Mouse (Mus musculus) embryonic facial prominence, embryonic 15.5 days (tissue): Measurements from ENCODE around the gene Gdf15. TPM values are rescaled to one million over a fixed set of nuclear protein-coding genes. Genes with fewer than 3 reads are reported as not detected.

ENCODE experiments used
- ATAC-seq: fragments of 200-750 bp; cut with Nextera tagmentation; 2 replicates; pipeline ENCODE4 v1.8.0; 2017; ENCODE audit warnings: low read depth, moderate TSS enrichment; ENCODE audit not compliant: insufficient number of reproducible peaks, low FRiP score, low TSS enrichment
- H3K27ac ChIP-seq: fragments of 300-500 bp; sonication (generic); replicated peaks from 2 replicates; pipeline ENCODE4 v1.5.1; 2015; ENCODE audit warnings: mild to moderate bottlenecking, inconsistent platforms
- H3K27me3 ChIP-seq: fragments of 300-500 bp; sonication (generic); 2 replicates; pipeline ENCODE4 v1.6.1; 2015; ENCODE audit warnings: inconsistent platforms
- H3K36me3 ChIP-seq: fragments of 300-500 bp; sonication (generic); 2 replicates; pipeline ENCODE4 v1.6.1; 2015; ENCODE audit warnings: mild to moderate bottlenecking, inconsistent platforms
- H3K4me1 ChIP-seq: fragments of 300-500 bp; sonication (generic); 2 replicates; pipeline ENCODE4 v1.6.1; 2015; ENCODE audit warnings: inconsistent platforms
- H3K4me2 ChIP-seq: fragments of 300-500 bp; sonication (generic); replicated peaks from 2 replicates; pipeline ENCODE4 v1.6.1; 2015; ENCODE audit warnings: mild to moderate bottlenecking, inconsistent platforms
- H3K4me3 ChIP-seq: fragments of 300-500 bp; sonication (generic); replicated peaks from 2 replicates; pipeline ENCODE4 v1.5.1; 2015; ENCODE audit warnings: mild to moderate bottlenecking, inconsistent platforms
- H3K9ac ChIP-seq: fragments of 300-500 bp; sonication (generic); 2 replicates; pipeline ENCODE4 v1.6.1; 2015; ENCODE audit warnings: inconsistent platforms
- H3K9me3 ChIP-seq: fragments of 300-500 bp; sonication (generic); replicated peaks from 2 replicates; pipeline ENCODE4 v1.6.1; 2016; ENCODE audit warnings: inconsistent platforms
- WGBS: fragments of 180-500 bp; shearing (Covaris S2); methylation state at CpG from one replicate; pipeline ENCODE4 v1.1.7; 2015; 5-methylcytosine and 5-hydroxymethylcytosine counted together
- polyA plus RNA-seq: library from polyadenylated mRNA; unstranded; fragments of >200 nt; fragmentation: Nextera tagmentation; extraction: Ambion mirVana; gene quantifications from 2 replicates; pipeline ENCODE4 v1.2.1, GENCODE M21; 2015

Gene Gdf15
- polyA plus RNA-seq, 1 experiment from 2014 or later = 0.16 TPM

DNA sequence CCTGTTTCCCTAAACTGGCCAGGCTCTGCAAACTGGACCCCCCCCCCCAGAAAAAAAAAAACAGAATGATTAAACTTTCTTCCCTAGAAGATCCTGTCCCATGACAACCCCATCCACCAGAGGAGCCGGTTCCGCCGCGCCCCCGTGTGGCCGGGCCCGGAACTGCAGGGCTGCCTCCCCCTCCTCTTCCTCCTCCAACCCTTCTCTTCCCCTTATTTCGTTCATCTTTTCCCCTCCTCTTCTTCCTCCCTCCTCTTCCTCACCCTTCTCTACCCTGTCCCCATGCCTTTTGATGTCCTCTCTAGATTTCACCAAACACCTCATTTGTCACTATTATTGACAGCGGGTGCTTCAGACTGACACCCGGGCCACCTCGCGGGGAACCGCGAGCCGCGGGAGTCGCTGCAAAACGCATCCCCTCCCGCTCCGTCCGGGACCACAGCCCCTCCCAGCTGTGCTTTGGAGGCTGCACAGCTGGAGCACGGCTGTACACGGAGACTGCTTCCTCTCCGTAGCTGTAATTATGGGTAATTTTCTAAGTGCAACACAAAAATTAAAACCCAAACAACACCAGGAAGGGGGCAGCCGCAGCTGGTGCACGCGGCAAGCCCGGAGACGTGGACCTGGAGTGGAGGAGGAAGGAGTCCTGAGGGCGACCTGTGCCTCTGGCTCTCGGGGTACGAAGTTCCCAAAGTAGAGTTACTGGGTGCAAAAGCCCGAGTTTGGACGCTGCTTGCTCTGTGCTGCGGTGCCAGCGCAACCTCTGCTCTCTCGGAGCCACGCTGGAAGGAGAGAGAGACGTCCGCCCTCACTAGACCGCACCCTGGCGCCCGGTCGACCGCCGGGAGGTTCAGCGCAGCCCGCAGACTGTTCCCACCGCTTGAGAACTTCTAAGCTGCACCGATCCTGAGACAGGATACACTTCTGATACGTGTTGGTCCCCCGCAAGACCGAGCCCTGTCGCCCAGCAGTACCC, 21.2 kb downstream of the Gdf15 start:
- H3K9me3 ChIP-seq = no peaks in the 10 kb centered on the region
- H3K4me2 ChIP-seq = peak overlapping the region; percentile 95
- no peaks in the 10 kb centered on the region for H3K36me3 ChIP-seq
- H3K9ac ChIP-seq = peak overlapping the region; percentile 51
- under 1% methylated on average over 54 of the region's 54 CpGs for WGBS
- H3K27me3 ChIP-seq = no peaks in the 10 kb centered on the region
- H3K4me3 ChIP-seq = peak overlapping the region; percentile 87
- H3K4me1 ChIP-seq = peaks cover 56% of the 10 kb centered on the region
- ATAC-seq = no peak
- H3K27ac ChIP-seq = peak overlapping the region; percentile 98

DNA sequence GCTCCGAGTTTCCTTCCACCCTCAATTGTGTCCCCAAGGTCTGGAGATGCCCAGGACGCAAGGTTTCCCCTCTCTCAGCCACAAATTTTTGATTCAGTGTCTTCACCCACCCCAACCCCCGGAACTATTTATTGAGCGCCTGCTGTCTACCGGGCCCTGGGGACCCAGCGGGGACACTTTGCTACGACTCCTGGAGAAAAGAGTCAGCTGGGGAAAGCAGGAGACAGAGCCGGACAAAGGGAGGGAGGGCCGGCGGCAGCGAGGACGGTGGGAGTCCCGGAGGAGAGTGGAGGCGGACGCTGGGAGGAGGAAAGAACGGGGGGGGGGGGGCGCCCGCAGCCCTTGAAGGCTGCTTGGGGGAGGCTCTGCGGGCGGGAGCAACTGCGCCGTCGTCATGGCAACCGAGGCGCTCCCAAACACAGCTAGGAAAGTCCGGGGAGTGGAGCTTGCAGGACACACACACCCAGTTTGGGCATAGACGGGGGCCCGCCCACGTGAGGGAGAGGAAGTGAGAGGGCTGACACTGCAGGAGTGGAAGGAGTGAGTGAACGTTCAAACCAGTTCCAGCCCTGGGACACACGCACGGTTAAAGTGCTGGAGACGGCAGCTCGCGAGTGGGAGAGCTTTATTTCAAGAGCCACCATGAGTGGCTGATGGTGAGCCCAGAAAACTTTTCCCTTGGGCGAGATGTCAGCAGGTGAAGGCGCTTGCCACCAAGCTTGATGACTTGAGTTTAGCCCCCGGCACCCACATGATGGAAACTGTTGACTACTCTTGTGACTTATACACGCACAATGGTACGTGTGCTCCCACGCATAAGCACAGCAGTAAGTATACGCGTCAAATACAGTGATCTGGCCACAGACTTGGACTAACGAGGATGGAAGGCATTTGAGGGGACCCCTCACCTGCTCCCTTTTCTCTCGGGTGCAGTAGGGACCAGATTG, 22.1 kb downstream of the Gdf15 start:
- Histone ChIP-seq H3K4me1 (peaks cover 62% of the 10 kb centered on the region), H3K36me3 (no peaks in the 10 kb centered on the region), H3K9ac (peak overlapping the region; percentile 51), H3K27ac (peak overlapping the region; percentile 98), H3K4me3 (peak overlapping the region; percentile 87), H3K9me3 (no peaks in the 10 kb centered on the region), H3K27me3 (no peaks in the 10 kb centered on the region), H3K4me2 (peak overlapping the region; percentile 95)
- under 1% methylated on average over 40 of the region's 45 CpGs for WGBS
- ATAC-seq = peak; percentile 76

DNA sequence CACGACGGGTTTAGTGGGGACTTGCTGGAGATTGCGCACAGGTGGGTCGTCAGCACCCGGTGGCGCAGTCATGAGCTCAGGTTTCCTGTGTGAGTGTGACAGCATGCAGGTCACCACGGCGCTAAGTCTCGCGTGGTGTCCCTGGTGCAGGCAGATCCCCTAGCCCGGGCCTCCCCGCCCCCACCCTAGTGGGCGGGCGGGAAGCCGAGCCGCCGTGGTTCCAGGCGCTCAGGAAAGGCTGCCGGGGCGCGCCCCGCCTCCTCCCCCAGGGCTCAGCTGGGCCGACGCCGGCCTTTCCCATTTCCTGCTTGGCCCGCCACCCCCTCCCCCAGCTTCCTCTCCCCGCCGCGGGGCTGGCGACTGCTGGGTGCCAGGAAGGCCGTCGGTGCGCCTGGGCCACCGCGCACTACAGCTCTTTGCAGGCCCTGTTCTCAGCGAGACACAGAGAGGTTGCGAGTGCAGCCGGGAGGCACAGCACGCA, 22.8 kb downstream of the Gdf15 start:
- Histone ChIP-seq H3K27ac (peak overlapping the region; percentile 98), H3K4me1 (peaks cover 64% of the 10 kb centered on the region), H3K4me3 (peak overlapping the region; percentile 87), H3K9me3 (no peaks in the 10 kb centered on the region), H3K9ac (peak overlapping the region; percentile 51), H3K27me3 (no peaks in the 10 kb centered on the region), H3K4me2 (peak overlapping the region; percentile 95), H3K36me3 (no peaks in the 10 kb centered on the region)
- peak; percentile 76 for ATAC-seq
- WGBS = 1% methylated on average over 32 of the region's 39 CpGs

DNA sequence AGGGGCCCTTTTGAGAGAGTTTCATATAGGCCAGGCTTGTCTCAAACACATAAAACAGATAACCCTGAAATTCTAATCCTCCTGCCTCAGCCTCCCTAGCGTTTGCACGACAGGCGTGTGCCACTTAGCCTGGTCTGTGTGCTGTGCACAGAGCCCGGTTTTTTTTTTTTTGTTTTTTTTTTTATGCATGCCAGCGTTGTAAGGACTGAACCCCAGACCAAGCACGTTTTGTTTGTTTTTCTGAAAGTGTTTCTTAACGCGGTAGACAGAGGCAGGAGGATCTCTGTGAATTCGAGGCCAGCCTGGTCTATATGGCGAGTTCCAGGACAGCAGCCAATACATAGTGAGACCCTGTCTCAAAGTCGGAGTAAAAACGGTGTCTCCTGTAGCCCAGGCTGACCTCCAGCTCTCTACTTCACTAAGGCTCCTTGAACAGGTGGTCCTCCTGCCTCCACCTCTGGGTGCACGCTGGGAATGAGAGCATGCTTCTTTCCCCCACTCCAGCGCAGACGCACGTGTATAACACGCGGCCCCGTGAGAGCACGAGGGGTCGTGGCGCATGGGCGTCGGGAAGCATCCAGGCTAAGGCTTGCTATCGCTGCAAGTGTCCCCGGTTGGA, 23.4 kb downstream of the Gdf15 start, which contains the start of gene Ssbp4:
Gene Ssbp4 (minus strand): TSS at position 124 of the 619 bp plus-strand sequence.
- Histone ChIP-seq H3K4me3 (peak within 1 kb of the TSS; percentile 87), H3K36me3 (no peaks in the 10 kb centered on the region), H3K4me2 (peak within 1 kb of the TSS; percentile 95), H3K27ac (peak within 1 kb of the TSS; percentile 98), H3K9ac (peak within 1 kb of the TSS; percentile 82), H3K9me3 (no peaks in the 10 kb centered on the region), H3K27me3 (no peaks in the 10 kb centered on the region), H3K4me1 (peaks cover 64% of the 10 kb centered on the region)
- WGBS = 3% methylated on average over 26 of the region's 26 CpGs
- no peak for ATAC-seq

DNA sequence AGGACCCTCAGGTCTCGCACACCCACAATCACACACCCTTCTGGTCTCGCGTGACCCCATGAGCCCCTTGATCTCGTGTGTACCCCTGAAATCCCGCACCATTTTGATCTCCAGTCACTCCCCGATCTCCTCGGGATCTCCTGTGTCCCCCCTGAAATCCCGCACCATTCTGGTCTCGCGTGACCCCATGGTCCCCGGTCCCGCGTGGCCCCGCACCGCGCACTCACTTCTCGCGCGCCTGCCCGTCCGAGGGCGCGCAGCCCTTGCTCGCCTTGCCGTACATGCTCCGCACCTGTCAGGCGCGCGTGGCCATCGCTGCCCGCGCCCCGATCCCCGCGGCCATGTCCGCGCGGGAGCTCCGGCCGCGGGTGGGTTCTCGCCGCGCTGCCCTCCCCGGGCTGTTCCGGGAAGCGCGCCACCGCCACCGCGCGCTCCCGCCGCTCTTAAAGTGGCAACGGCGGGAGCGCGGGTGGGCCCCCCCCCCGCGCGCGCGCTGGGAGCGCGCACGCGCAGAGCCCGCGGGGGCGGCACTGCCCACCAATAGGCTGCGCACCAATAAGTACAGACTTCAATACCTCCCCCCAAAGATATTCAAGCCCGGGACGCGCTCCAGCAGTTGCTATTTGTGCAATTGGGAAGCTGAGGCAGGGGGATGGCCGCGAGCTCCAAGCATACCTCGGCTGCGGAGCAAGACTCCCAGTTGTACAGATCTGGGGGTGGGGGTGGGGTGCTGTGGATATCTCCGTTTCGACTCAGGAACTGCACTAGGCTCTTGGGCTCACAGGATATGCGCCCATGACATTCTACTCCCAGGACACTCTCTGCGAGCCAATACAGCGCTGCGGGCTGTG, 24.1 kb downstream of the Gdf15 start:
- no peaks in the 10 kb centered on the region for H3K9me3 ChIP-seq
- peaks cover 64% of the 10 kb centered on the region for H3K4me1 ChIP-seq
- no peaks in the 10 kb centered on the region for H3K27me3 ChIP-seq
- WGBS = 1% methylated on average over 84 of the region's 84 CpGs
- H3K36me3 ChIP-seq = no peaks in the 10 kb centered on the region
- no peak for ATAC-seq
- peak overlapping the region; percentile 87 for H3K4me3 ChIP-seq
- peak overlapping the region; percentile 82 for H3K9ac ChIP-seq
- peak overlapping the region; percentile 98 for H3K27ac ChIP-seq
- H3K4me2 ChIP-seq = peak overlapping the region; percentile 95

DNA sequence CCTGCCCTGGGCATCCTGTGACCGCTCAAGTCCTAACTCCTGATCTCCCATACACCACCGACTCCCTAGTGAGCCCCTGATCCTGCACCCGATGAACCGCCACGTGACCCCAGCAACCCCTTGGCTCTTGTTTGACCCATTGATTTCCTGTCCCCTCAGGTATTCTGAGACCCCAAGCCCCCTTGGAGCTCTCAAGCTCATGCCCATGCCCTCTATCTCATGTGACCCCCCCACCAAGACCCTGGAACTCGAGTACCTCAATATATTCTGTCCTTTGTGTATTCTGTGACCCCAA, 24.7 kb downstream of the Gdf15 start:
- no peaks in the 10 kb centered on the region for H3K9me3 ChIP-seq
- H3K4me3 ChIP-seq = peak overlapping the region; percentile 87
- 20% methylated on average over 6 of the region's 6 CpGs for WGBS
- ATAC-seq = no peak
- no peaks in the 10 kb centered on the region for H3K27me3 ChIP-seq
- peak overlapping the region; percentile 95 for H3K4me2 ChIP-seq
- H3K36me3 ChIP-seq = peaks cover 4% of the 10 kb centered on the region; the same call in 1 of the 2 replicates
- H3K9ac ChIP-seq = peak overlapping the region; percentile 82
- peaks cover 64% of the 10 kb centered on the region for H3K4me1 ChIP-seq
- peak overlapping the region; percentile 98 for H3K27ac ChIP-seq

DNA sequence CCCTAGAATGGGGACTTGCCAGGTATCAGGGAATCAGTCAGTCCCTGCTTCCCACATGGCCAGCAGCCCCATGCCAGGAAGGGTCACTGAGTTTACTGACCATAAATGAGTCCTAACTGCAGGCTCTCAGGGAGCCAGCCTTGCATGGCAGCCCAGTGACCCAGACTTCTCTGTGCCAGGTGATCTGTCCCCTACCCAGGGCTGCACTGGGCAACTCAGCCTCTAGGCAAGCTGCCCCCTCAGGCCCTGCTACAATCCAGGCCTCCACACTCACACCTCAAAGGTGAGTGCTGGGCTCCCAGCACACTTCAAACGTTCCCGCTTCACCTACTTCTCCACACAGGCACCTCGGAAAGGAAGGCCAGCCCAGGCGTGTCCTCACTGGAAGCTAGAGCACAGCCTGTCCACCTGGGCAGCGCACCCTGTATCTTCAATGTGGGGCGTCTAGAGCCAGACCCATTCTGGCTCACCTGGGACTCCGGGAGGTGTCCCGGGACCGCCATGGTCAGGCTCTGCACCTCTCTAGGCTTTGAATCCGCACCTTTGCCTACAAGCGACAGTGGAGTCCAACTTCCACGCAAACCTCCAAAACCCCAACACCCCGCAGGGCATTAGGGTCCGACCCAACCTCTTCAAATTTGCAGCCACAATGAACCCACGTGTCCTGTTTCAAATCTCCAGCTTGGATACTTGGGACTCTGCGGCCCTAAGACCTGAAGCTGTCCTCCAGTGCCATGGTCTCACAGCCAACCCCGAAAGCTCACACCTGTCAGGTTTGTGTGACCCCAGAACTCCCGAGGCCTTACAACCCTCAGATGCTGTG, 25.3 kb downstream of the Gdf15 start:
- no peaks in the 10 kb centered on the region for H3K27me3 ChIP-seq
- no peaks in the 10 kb centered on the region for H3K9me3 ChIP-seq
- no peak for ATAC-seq
- peaks cover 64% of the 10 kb centered on the region for H3K4me1 ChIP-seq
- 57% methylated on average over 18 of the region's 18 CpGs for WGBS
- H3K9ac ChIP-seq = peak overlapping the region; percentile 82; the same call in 1 of the 2 replicates
- peak overlapping the region; percentile 95 for H3K4me2 ChIP-seq
- peak overlapping the region; percentile 87 for H3K4me3 ChIP-seq
- H3K36me3 ChIP-seq = peaks cover 10% of the 10 kb centered on the region; the same call in 1 of the 2 replicates
- no peak overlapping the region for H3K27ac ChIP-seq

DNA sequence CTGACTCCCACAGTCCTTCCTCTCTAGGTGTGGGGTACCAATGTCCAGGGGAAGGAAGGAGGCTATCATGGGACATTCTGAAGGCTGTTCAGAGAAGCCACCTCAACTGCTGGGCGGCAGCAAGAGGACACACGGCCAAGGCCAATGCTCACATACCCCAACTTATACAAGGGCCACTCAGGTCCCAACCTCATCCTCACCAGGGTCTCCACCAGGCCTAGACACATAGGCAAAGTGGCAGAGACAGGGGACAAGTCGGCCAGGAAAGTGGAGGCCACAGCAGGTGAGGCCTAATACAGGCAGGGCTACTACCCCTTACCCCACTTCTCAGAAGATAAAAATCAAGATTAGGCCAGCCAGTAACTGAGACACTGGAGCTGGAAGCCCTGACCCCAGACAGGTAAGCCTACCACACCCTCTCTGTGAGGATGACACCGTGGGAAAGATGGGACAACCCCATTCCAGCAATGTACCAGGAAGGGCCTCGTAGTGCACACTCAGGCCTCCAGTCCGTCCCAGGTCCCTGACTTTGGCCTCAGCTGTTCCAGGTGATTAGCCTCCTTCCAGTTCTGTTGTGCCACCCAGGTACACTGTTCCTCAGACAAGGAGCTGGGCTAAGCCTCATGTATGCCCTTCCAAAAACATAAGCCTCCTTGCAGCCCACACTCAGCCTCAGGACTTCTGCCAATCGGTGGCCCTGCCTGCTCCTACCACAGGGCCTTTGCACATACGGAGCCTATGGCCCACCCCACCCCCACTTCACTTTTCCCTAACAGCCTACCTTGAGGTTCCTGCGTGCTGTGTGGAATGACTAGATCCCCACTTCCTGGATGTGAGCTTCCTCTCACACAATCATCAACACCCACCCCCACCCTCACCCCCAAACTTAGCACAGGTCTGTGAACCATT, 26.1 kb downstream of the Gdf15 start:
- Histone ChIP-seq H3K4me1 (peaks cover 61% of the 10 kb centered on the region), H3K9ac (no peak overlapping the region), H3K9me3 (no peaks in the 10 kb centered on the region), H3K27ac (no peak overlapping the region), H3K27me3 (no peaks in the 10 kb centered on the region), H3K36me3 (peaks cover 14% of the 10 kb centered on the region; the same call in 1 of the 2 replicates), H3K4me2 (peak overlapping the region; percentile 95; the same call in 1 of the 2 replicates), H3K4me3 (peak overlapping the region; percentile 87; the same call in 1 of the 2 replicates)
- ATAC-seq = no peak
- WGBS = 77% methylated on average over 9 of the region's 9 CpGs

DNA sequence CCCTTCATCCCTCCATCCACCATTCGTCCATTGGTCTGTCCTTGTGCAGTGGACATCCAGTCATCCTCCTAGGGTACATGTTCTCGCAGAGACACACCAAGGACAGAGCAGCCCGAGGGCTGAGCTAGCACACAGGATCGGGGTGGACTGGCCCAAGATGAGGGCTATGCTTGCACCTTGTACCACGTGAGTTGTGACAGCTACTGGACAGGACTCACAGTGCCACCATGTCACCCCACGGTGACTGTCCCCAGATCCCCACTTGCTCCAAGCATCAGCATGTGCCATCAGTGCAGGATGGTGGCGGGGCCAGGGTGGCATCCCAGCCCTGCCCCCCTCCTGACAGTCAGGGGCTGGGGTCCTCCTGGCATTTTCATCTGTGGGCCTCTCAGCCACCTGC, 27.7 kb downstream of the Gdf15 start:
- no peak overlapping the region for H3K9ac ChIP-seq
- peaks cover 58% of the 10 kb centered on the region for H3K4me1 ChIP-seq
- WGBS = 87% methylated on average over 7 of the region's 7 CpGs
- no peaks in the 10 kb centered on the region for H3K27me3 ChIP-seq
- no peak overlapping the region for H3K4me2 ChIP-seq
- no peaks in the 10 kb centered on the region for H3K9me3 ChIP-seq
- no peak overlapping the region for H3K27ac ChIP-seq
- peaks cover 14% of the 10 kb centered on the region; the same call in 1 of the 2 replicates for H3K36me3 ChIP-seq
- H3K4me3 ChIP-seq = no peak overlapping the region
- no peak for ATAC-seq
